Mouse (Mus musculus) right cerebral cortex, adult 18-20 months (tissue): ENCODE results near the gene Mak.
"Not testable (repeated sequence)": the region's sequence is repeated elsewhere in the genome, so short reads cannot be mapped to it uniquely, and the experiment has no call there.

ENCODE experiments used
- DNase-seq: peaks from one replicate; pipeline ENCODE4 v3.0.0; 2022; ENCODE audit warnings: mixed read lengths

Mak gene

DNA sequence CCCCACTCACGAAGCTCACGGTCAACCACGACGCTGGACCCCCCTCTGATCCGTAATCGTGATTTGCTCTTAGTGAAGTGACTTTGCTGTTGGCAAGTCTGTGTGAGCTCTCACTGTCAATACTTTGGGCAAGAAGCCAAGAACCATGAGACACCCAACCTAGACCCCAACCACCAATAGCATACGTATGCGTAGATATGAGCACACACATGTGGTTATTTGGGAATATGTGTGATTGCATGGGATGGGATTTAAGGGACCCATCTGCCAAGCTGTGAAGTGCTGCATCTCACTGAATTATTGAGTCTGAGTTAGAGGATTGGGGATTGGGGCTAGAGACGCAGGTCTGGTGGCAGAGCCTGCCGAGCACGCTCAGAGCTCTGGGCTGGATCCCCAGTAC is 7.9 kb downstream of the Mak start:
- DNase-seq: no peak

DNA sequence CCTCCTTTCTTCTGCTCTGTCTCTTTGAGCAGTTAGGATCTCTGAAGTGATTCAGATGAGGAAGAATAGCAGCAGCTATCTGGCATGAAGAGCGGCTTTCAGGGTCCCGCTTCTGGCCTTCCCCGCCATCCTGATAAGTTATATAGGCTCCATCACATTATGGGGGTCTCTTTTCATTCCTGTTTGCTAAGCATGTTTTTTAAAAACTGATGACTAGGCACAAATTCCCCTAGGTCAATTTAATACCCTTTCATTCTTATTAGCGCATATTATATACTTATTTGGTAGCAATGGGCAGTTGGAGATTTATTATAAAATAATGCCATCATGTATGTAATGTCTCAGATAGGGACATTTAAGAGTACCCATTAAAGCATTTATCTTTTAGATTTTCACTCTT is 11.9 kb downstream of the Mak start:
- no peak for DNase-seq

DNA sequence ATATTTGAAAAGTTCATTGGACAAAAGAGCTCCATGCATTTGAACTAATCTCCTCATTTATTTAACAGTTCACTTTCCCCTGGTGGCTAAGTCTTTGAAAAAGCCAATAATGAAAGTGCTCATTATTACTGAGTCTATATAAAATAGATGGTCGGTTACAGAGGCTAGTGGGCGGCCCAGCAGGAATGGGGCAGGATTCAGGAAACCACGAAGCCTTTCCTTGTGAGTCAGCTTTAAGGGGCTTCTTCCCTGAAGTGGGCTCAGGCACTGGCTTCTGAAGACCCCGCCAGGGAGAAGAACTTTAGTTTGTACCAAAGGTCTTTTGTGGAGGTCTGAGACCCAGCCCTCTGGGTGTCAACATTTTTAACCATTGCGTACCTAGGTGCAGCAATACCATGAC is 27.5 kb downstream of the Mak start:
- DNase-seq: no peak

GRCm38 (mm10) chr13:41047280-41047679 is 32.2 kb downstream of the Mak start:
- no peak for DNase-seq

DNA sequence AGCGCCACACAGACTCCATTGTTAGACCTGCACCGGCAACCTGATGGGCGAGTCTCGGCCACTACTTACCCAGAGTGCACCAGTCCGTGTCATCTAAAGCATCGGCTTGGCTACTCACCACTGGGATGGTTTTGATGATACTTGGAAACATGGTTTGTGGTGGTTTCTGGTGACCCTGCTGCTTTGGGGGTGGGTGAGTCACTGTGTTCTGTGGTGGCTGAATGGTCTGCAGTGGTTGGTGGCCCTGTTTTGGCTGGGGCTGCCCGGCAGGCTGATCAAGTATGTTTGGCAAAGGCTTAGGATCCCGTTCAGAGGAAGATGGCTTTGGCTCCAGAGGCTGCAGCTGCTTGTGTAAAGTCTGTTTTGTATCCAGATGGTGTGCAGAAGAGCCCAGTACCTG is 33.6 kb downstream of the Mak start:
- DNase-seq: no peak

DNA sequence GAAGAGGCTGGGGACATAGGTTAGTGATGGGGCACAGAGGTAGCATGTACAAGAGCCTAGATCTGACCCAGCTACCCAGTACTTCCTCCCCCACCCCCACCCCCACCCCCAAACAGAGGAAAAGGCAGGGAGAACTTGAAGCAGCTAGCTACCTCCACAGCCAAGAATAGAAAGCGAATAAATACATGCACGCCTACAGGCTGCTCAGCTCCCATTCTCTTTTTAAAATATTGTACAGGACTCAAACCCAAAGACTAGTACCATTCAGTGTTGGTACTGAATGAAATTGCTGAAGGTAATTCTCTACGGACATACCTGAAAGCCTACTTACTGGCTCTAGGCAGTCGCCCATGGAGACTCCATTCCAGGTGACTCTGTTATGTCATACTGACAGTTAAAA is 37.0 kb downstream of the Mak start:
- DNase-seq: peak; percentile 19

DNA sequence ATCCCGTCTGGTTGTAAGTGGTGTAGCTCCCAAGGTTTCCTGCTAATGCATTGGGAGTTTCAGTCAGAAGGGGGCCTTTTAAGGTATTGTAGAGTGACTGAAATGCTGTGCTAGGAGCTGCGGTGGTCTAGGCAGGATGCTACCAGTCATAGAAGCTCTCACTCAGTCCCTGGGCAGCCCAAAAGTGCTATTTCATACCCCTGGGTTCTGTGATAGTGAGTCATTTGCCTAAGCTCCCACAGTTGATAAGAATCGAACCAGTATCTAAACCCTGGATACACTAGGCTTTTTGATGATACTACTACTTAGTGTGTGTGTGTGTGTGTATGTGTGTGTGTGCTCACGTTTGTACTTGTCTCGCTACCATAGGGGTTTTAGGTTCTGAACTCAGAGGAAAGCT is 49.4 kb downstream of the Mak start:
- DNase-seq: no peak

- DNase-seq: no peak
Observed at GRCm38 (mm10) chr13:41022099-41022498, 57.4 kb downstream of the Mak start.

DNA sequence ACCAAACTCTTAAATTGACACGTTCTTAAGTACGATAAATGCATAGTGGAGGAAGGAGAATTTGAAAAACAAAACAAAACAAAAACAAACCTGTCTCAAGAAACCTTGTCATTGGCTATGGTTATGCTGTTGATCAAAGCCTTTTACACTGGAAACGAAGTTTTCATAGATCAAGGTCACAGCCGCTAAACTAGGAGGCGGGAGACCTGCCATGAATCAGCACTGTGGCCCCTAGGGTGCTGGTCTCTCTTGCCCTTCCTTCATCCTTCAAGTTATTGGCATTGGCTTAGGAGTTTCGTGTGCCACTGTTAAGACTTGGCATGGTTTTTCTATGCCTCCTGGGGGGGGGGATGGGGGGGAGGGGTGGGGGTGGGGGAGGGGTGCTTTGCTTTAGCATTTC is 57.9 kb downstream of the Mak start:
- DNase-seq: no peak

- no peak for DNase-seq
Observed at GRCm38 (mm10) chr13:41020494-41020893, 59.0 kb downstream of the Mak start.

- no peak for DNase-seq
Observed at GRCm38 (mm10) chr13:41018756-41019591, 60.5 kb downstream of the Mak start.

DNA sequence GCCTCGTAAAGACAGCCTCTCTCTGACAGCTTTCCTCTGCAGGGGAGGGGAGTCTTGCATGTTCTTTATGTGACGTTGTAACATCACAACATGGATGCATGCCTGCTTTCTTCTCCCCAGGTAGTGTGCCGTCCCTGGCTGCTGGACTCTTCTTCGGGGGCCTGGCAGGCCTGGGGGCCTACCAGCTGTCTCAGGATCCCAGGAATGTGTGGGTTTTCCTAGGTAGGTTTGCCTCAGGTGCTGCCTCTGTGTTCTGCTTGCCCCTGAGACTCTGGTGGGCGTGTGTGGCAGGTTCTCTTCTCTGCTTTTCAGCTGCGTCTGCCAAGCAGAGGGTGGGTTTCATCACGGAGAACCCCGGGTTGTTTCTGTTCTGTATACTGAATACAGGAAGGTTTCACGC is 61.3 kb downstream of the Mak start:
- DNase-seq: no peak

DNA sequence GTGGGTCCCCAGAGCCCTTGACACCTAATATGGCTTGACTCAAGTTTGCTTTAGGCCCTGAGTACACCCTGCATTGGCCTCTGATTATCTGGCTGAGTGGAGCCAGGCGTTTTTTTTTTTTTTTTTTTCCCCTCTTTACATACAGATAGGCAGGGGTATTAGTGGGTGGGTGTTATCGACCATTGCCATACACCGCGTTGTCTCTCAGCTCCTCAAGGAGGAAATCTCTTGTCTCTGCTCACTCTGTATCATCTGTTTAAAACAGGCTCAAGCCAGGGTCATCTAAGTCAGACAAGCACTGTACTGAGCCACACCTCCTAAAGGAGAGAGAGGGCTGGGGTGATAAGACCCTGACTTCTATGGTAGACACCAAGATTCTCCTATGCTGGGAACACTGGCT is 61.7 kb downstream of the Mak start:
- DNase-seq: no peak

- no peak for DNase-seq
Observed at GRCm38 (mm10) chr13:41016797-41017405, 62.6 kb downstream of the Mak start.

DNA sequence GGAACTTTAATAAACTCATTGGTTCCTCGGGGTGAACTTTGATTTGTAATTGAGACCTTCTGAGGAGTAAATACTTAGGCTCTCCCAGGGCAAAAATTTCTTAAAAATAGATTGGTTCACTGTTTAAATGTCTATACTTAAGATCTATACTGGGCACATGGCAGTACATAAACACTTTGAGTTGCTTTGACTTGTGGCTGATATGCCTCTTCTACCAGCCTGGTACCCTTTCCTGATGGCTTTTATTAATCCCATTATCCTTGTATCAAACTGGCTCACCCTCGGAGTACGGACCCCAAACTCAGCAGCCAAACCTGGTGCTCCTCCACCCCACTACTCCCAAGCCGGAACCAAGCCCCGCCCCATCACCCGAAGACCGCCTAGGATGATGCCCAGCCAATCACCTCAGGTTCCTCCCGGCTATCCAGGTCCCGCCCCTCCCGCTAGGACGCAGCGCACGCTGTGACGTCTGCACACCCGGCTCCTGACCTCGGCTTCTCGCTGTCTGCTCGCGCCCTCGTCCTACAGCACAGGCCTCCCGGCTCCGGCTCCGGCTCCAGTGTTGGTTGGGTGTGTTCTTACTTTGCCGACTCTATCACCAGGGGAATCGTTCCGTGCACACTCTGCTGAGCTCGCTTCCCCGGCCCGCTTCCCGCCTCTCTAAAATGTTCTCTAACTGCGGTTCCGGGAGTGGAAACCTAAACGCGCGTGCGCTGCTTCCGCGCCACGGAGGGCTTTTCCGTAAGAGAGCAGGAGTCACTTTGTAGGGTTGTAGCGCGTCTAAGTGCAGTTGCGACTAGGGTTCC is 63.5 kb downstream of the Mak start, which contains the start of gene Tmem14c:
TSS of gene Tmem14c (plus strand) at position 464 of the 806 bp plus-strand sequence.
- DNase-seq: peak; percentile 97

DNA sequence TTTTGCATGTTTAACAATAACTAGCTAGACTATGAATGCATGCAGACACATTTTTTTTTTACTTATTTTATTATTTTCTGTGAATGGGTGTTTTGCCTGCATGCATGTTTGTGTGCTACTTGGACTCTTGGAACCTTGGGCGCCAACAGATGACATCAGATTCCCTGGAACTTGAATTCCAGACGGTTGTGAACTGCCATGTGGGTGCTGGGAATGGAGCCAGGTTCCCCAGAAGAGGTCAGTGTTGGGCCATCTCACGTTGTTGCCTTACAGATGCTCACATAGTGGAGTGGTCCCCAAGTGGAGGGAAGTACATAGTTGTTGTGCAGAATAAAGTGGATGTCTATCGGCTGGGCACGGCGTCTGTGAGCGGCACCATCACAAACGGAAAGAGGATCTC is 70.6 kb downstream of the Mak start:
- DNase-seq: no peak

- DNase-seq: no peak
Observed at GRCm38 (mm10) chr13:41008271-41008670, 71.2 kb downstream of the Mak start.

- DNase-seq: no peak
Observed at GRCm38 (mm10) chr13:41006244-41006643, 73.3 kb downstream of the Mak start.

GRCm38 (mm10) chr13:41002001-41002400 is 77.5 kb downstream of the Mak start:
- no peak for DNase-seq

GRCm38 (mm10) chr13:41000926-41001639 is 78.4 kb downstream of the Mak start, which contains the start of gene Pak1ip1:
TSS of gene Pak1ip1 (plus strand) at chr13:41001023.
- DNase-seq: peak; percentile 94

- DNase-seq: peak; percentile 17
Observed at GRCm38 (mm10) chr13:41000140-41000925, 79.2 kb downstream of the Mak start.

DNA sequence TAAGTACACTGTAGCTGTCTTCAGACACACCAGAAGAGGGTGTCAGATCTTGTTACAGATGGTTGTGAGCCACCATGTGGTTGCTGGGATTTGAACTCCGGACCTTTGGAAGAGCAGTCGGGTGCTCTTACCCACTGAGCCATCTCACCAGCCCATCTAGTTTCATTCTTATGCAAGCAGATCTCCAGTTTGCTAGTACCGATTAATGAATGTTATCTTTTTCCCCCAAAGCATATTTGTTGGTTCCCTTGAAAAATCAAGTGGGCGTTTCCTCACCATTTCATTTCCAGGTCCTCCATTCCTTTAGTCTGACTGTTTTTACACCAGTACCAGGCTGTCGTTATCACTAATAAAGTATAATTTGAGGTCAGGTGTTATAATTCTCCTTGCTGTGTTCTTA is 81.0 kb downstream of the Mak start:
- DNase-seq: not testable (repeated sequence)
